Mouse (Mus musculus): ENCODE results near the gene Rab3il1. TPM values are rescaled to one million over a fixed set of nuclear protein-coding genes. Genes with fewer than 3 reads are reported as not detected.

Gene Rab3il1
- polyA plus RNA-seq, 1 experiment from 2014 or later, result 14.7 TPM

GRCm38 (mm10) chr19:9998736-9999486, 2.6 kb upstream of the Rab3il1 start:
- no peak for DNase-seq (ENCODE audit: low spot score)
- WGBS, result 62% methylated on average over 13 of the region's 13 CpGs

GRCm38 (mm10) chr19:10000330-10000729, 1.1 kb upstream of the Rab3il1 start:
- no peak overlapping the region for H3K27ac ChIP-seq (replicated peaks)
- no peaks in the 10 kb centered on the region for H3K9me3 ChIP-seq (ENCODE audit: control insufficient read depth, low read length)
- 16% methylated on average over 3 of the region's 3 CpGs for WGBS
- H3K9ac ChIP-seq (ENCODE audit: low read length), result no peak overlapping the region
- ATAC-seq (ENCODE audit: low FRiP score, low TSS enrichment), result peak; percentile 53; the same call in 1 of the 2 replicates
- H3K4me2 ChIP-seq (replicated peaks; ENCODE audit: low read depth), result no peak overlapping the region
- no peaks in the 10 kb centered on the region for H3K4me1 ChIP-seq (replicated peaks; ENCODE audit: control insufficient read depth, insufficient read depth)
- no peak overlapping the region for H3K4me3 ChIP-seq (ENCODE audit: low read depth, low read length)
- no peak for DNase-seq (ENCODE audit: low spot score)
- no peaks in the 10 kb centered on the region for H3K36me3 ChIP-seq (ENCODE audit: control insufficient read depth, insufficient read depth, low read length)
- TF ChIP-seq EP300 (optimal IDR thresholded peaks at IDR 0.05), result no peak
- peak; percentile 92 for TF ChIP-seq CTCF (IDR thresholded peaks at IDR 0.05; ENCODE audit: low read depth)
- H3K27me3 ChIP-seq (ENCODE audit: control insufficient read depth, insufficient read depth, low read length), result no peaks in the 10 kb centered on the region

More at GRCm38 (mm10) chr19:9998736-9999486, 2.6 kb upstream of the Rab3il1 start:
- H3K27me3 ChIP-seq (ENCODE audit: control insufficient read depth, insufficient read depth, low read length), result no peaks in the 10 kb centered on the region
- ATAC-seq (ENCODE audit: low FRiP score, low TSS enrichment), result no peak
- H3K4me2 ChIP-seq (replicated peaks; ENCODE audit: low read depth), result no peak overlapping the region
- H3K36me3 ChIP-seq (ENCODE audit: control insufficient read depth, insufficient read depth, low read length), result no peaks in the 10 kb centered on the region
- no peak overlapping the region for H3K4me3 ChIP-seq (ENCODE audit: low read depth, low read length)
- TF ChIP-seq EP300 (optimal IDR thresholded peaks at IDR 0.05) (no peak), CTCF (IDR thresholded peaks at IDR 0.05; ENCODE audit: low read depth) (no peak)
- H3K4me1 ChIP-seq (replicated peaks; ENCODE audit: control insufficient read depth, insufficient read depth), result no peaks in the 10 kb centered on the region
- no peak overlapping the region for H3K27ac ChIP-seq (replicated peaks)
- H3K9ac ChIP-seq (ENCODE audit: low read length), result no peak overlapping the region
- H3K9me3 ChIP-seq (ENCODE audit: control insufficient read depth, low read length), result no peaks in the 10 kb centered on the region

- Histone ChIP-seq H3K4me2 (replicated peaks; ENCODE audit: low read depth) (no peak overlapping the region), H3K27me3 (ENCODE audit: control insufficient read depth, insufficient read depth, low read length) (no peaks in the 10 kb centered on the region), H3K9me3 (ENCODE audit: control insufficient read depth, low read length) (no peaks in the 10 kb centered on the region), H3K36me3 (ENCODE audit: control insufficient read depth, insufficient read depth, low read length) (no peaks in the 10 kb centered on the region), H3K9ac (ENCODE audit: low read length) (no peak overlapping the region), H3K27ac (replicated peaks) (no peak overlapping the region), H3K4me3 (ENCODE audit: low read depth, low read length) (no peak overlapping the region), H3K4me1 (replicated peaks; ENCODE audit: control insufficient read depth, insufficient read depth) (no peaks in the 10 kb centered on the region)
- DNase-seq (ENCODE audit: low spot score) (no peak), ATAC-seq (ENCODE audit: low FRiP score, low TSS enrichment) (no peak)
- WGBS, result 81% methylated on average over 1 of the region's 1 CpGs
- TF ChIP-seq CTCF (IDR thresholded peaks at IDR 0.05; ENCODE audit: low read depth) (no peak), EP300 (optimal IDR thresholded peaks at IDR 0.05) (no peak)
Observed at GRCm38 (mm10) chr19:10003696-10004095, 2.2 kb downstream of the Rab3il1 start.

- TF ChIP-seq CTCF (IDR thresholded peaks at IDR 0.05; ENCODE audit: low read depth), result no peak
- no peak for TF ChIP-seq EP300 (optimal IDR thresholded peaks at IDR 0.05)
- ATAC-seq (ENCODE audit: low FRiP score, low TSS enrichment) (no peak), DNase-seq (ENCODE audit: low spot score) (no peak)
- H3K4me3 ChIP-seq (ENCODE audit: low read depth, low read length), result no peak overlapping the region
- H3K27ac ChIP-seq (replicated peaks), result no peak overlapping the region
- no peak overlapping the region for H3K4me2 ChIP-seq (replicated peaks; ENCODE audit: low read depth)
- no peaks in the 10 kb centered on the region; the same call in 1 of the 2 replicates for H3K4me1 ChIP-seq (replicated peaks; ENCODE audit: control insufficient read depth, insufficient read depth)
- H3K9me3 ChIP-seq (ENCODE audit: control insufficient read depth, low read length), result no peaks in the 10 kb centered on the region
- no peak overlapping the region for H3K9ac ChIP-seq (ENCODE audit: low read length)
- no peaks in the 10 kb centered on the region for H3K36me3 ChIP-seq (ENCODE audit: control insufficient read depth, insufficient read depth, low read length)
- no peaks in the 10 kb centered on the region for H3K27me3 ChIP-seq (ENCODE audit: control insufficient read depth, insufficient read depth, low read length)
- WGBS, result 68% methylated on average over 1 of the region's 1 CpGs
Observed at GRCm38 (mm10) chr19:10011408-10011807, 9.9 kb downstream of the Rab3il1 start.

- DNase-seq (ENCODE audit: low spot score) (no peak), ATAC-seq (ENCODE audit: low FRiP score, low TSS enrichment) (peak; percentile 53; the same call in 1 of the 2 replicates)
- TF ChIP-seq EP300 (optimal IDR thresholded peaks at IDR 0.05), result no peak
- no peak for TF ChIP-seq CTCF (IDR thresholded peaks at IDR 0.05; ENCODE audit: low read depth)
- WGBS, result 10% methylated on average over 6 of the region's 6 CpGs
- no peak overlapping the region; the same call in 1 of the 2 replicates for H3K4me2 ChIP-seq (replicated peaks; ENCODE audit: low read depth)
- H3K36me3 ChIP-seq (ENCODE audit: control insufficient read depth, insufficient read depth, low read length), result no peaks in the 10 kb centered on the region
- H3K9ac ChIP-seq (ENCODE audit: low read length), result peak overlapping the region; percentile 18; the same call in 1 of the 2 replicates
- H3K9me3 ChIP-seq (ENCODE audit: control insufficient read depth, low read length), result no peaks in the 10 kb centered on the region
- H3K4me3 ChIP-seq (ENCODE audit: low read depth, low read length), result no peak overlapping the region
- peak overlapping the region; percentile 87 for H3K27ac ChIP-seq (replicated peaks)
- no peaks in the 10 kb centered on the region; the same call in 1 of the 2 replicates for H3K4me1 ChIP-seq (replicated peaks; ENCODE audit: control insufficient read depth, insufficient read depth)
- no peaks in the 10 kb centered on the region for H3K27me3 ChIP-seq (ENCODE audit: control insufficient read depth, insufficient read depth, low read length)
Observed at GRCm38 (mm10) chr19:10012827-10013278, 11.4 kb downstream of the Rab3il1 start.

- H3K4me1 ChIP-seq (replicated peaks; ENCODE audit: control insufficient read depth, insufficient read depth), result peaks cover under 1% of the 10 kb centered on the region; the same call in 1 of the 2 replicates
- no peaks in the 10 kb centered on the region for H3K27me3 ChIP-seq (ENCODE audit: control insufficient read depth, insufficient read depth, low read length)
- H3K9me3 ChIP-seq (ENCODE audit: control insufficient read depth, low read length), result no peaks in the 10 kb centered on the region
- no peak for DNase-seq (ENCODE audit: low spot score)
- H3K9ac ChIP-seq (ENCODE audit: low read length), result no peak overlapping the region
- TF ChIP-seq EP300 (optimal IDR thresholded peaks at IDR 0.05), result no peak
- TF ChIP-seq CTCF (IDR thresholded peaks at IDR 0.05; ENCODE audit: low read depth), result no peak
- H3K36me3 ChIP-seq (ENCODE audit: control insufficient read depth, insufficient read depth, low read length), result no peaks in the 10 kb centered on the region
- H3K4me2 ChIP-seq (replicated peaks; ENCODE audit: low read depth), result no peak overlapping the region; the same call in 1 of the 2 replicates
- H3K27ac ChIP-seq (replicated peaks), result peak overlapping the region; percentile 87
- WGBS, result 29% methylated on average over 3 of the region's 3 CpGs
- H3K4me3 ChIP-seq (ENCODE audit: low read depth, low read length), result no peak overlapping the region
- ATAC-seq (ENCODE audit: low FRiP score, low TSS enrichment), result no peak
Observed at GRCm38 (mm10) chr19:10013348-10013747, 11.9 kb downstream of the Rab3il1 start.

All from stomach, postnatal 0 days (tissue).